Mouse (Mus musculus) midbrain, embryonic 12.5 days (tissue): ENCODE measurements around the gene Zc2hc1b. TPM values are rescaled to one million over a fixed set of nuclear protein-coding genes. Genes with fewer than 3 reads are reported as not detected.
A peak's percentile ranks its signal among the peaks of the same experiment; 100 is the strongest.
"Not testable (repeated sequence)": the region's sequence is repeated elsewhere in the genome, so short reads cannot be mapped to it uniquely, and the experiment has no call there.

Source experiments
- ATAC-seq: fragments of 200-750 bp; cut with Nextera tagmentation; 2 replicates; pipeline ENCODE4 v1.8.0; 2017; ENCODE audit warnings: low read depth, moderate TSS enrichment, moderate library complexity; ENCODE audit not compliant: low FRiP score
- H3K27ac ChIP-seq: fragments of 300-500 bp; sonication (generic); replicated peaks from 2 replicates; pipeline ENCODE4 v1.5.1; 2016; ENCODE audit warnings: mild to moderate bottlenecking
- H3K27me3 ChIP-seq: fragments of 300-500 bp; sonication (generic); 2 replicates; pipeline ENCODE4 v1.6.1; 2016; ENCODE audit warnings: mild to moderate bottlenecking
- H3K36me3 ChIP-seq: fragments of 300-500 bp; sonication (generic); 2 replicates; pipeline ENCODE4 v1.6.1; 2016
- H3K4me1 ChIP-seq: fragments of 300-500 bp; sonication (generic); 2 replicates; pipeline ENCODE4 v1.6.1; 2016
- H3K4me2 ChIP-seq: fragments of 300-500 bp; sonication (generic); replicated peaks from 2 replicates; pipeline ENCODE4 v1.6.1; 2016; ENCODE audit warnings: mild to moderate bottlenecking, moderate library complexity
- H3K4me3 ChIP-seq: fragments of 300-500 bp; sonication (generic); 2 replicates; pipeline ENCODE4 v1.5.1; 2016; ENCODE audit warnings: mild to moderate bottlenecking
- H3K9ac ChIP-seq: fragments of 300-500 bp; sonication (generic); replicated peaks from 2 replicates; pipeline ENCODE4 v1.6.1; 2016; ENCODE audit warnings: mild to moderate bottlenecking, moderate library complexity
- H3K9me3 ChIP-seq: fragments of 300-500 bp; sonication (generic); 2 replicates; pipeline ENCODE4 v1.6.1; 2016; ENCODE audit warnings: mild to moderate bottlenecking
- WGBS: fragments of 180-500 bp; shearing (Covaris S2); methylation state at CpG from one replicate; pipeline ENCODE4 v1.1.7; 2016; 5-methylcytosine and 5-hydroxymethylcytosine counted together
- polyA plus RNA-seq: library from polyadenylated mRNA; unstranded; fragments of >200 nt; fragmentation: Nextera tagmentation; extraction: Ambion mirVana; gene quantifications from 2 replicates; pipeline ENCODE4 v1.2.1, GENCODE M21; 2016

The Zc2hc1b gene
- polyA plus RNA-seq, 1 experiment from 2014 or later = not detected

DNA sequence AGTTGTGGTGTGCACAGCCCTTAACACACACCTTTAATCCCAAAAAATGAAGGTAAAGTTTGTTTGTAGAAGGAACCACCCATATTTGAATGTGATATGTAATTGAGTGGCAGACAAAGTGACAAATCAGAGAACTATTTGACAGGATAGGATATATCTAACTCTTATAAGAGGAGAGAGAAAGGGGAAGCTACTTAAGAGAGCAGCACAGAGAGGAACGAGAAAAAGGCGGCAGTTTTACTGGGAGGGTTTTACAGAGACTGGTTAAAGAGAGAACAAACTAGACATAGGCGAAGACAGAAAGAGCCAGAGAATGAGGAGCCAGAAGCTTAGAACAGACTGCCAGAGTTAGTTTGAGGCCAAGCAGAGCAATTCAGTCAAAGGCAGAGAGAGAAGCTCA is 23.0 kb upstream of the Zc2hc1b start:
- 91% methylated on average over 3 of the region's 3 CpGs for WGBS
- no peak overlapping the region for H3K9ac ChIP-seq
- no peak overlapping the region for H3K4me2 ChIP-seq
- H3K27me3 ChIP-seq = no peaks in the 10 kb centered on the region
- no peak overlapping the region for H3K4me3 ChIP-seq
- no peak overlapping the region for H3K27ac ChIP-seq
- H3K9me3 ChIP-seq = no peaks in the 10 kb centered on the region
- no peaks in the 10 kb centered on the region for H3K36me3 ChIP-seq
- H3K4me1 ChIP-seq = no peaks in the 10 kb centered on the region
- no peak for ATAC-seq

DNA sequence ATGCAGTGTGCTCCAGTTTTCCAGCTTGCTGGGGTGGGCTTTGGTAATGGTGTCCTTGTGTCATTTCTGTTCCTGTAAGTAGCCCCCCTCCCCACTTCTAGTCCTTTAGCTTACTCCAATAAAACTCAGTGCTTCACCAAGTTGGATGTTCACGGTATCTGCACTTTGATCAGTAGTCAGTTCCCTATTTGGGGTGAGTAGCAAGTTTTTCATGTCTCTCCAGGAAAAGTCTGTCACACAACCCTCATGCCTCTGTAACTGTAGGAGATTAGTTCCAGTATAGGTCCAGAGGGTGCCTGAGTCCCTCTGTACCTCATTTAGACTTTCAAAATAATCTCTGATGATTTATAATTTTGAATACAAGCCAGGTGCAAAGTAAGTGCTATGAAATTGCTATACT is 21.4 kb upstream of the Zc2hc1b start:
- ATAC-seq = no peak
- Histone ChIP-seq H3K4me3 (no peak overlapping the region), H3K27me3 (no peaks in the 10 kb centered on the region), H3K9me3 (no peaks in the 10 kb centered on the region), H3K9ac (no peak overlapping the region), H3K4me1 (no peaks in the 10 kb centered on the region), H3K4me2 (no peak overlapping the region), H3K36me3 (no peaks in the 10 kb centered on the region), H3K27ac (no peak overlapping the region)
- 91% methylated on average over 1 of the region's 1 CpGs for WGBS

DNA sequence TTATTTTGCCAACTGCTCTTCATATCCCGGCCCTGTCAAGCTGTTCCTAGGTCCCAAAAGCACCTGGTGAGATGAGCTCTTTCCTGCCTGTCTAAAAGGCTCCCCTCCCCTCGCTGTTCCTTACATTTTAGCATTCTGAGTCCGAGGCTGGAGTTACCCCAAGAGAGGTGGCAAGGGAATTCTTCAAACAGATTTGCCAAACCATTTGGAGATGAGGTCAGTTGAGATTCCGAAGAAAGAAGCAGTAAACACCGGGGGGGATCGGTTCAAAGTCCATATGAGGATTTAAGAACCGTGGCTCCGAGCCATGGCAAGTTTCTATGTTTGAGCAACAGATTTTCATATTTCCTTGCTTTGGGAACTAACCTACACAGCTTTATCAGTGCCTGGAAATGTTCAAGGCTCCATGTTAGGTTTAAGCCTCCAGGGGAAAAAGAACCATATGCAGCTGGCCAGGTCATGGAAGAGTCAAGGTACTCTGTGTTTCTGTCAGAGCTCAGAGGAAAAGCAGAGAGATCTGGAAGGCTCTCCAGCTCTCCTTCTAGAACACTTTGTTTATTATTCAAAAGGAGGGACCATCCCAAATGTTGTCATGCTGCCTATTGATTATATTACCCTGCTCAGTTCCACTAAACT is 19.2 kb upstream of the Zc2hc1b start:
- Histone ChIP-seq H3K4me3 (no peak overlapping the region), H3K9me3 (no peaks in the 10 kb centered on the region), H3K4me2 (no peak overlapping the region), H3K4me1 (peaks cover 5% of the 10 kb centered on the region), H3K27ac (no peak overlapping the region), H3K9ac (no peak overlapping the region), H3K27me3 (no peaks in the 10 kb centered on the region), H3K36me3 (no peaks in the 10 kb centered on the region)
- 81% methylated on average over 8 of the region's 8 CpGs for WGBS
- ATAC-seq = no peak

DNA sequence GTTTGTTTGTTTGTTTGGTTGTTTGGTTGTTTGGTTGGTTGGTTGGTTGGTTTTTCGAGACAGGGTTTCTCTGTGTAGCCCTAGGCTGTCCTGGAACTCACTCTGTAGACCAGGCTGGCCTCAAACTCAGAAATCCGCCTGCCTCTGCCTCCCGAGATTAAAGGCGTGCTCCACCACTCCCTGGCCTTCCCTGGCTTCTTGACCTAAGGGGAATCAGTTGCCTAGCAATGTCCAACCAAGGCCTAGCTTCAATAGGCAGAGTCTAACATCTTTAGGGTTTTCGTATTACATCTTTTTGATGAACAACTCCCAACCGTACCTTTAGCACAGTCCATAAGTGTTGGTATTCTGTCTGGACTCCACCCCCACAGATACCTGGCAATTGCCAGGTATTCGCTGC is 15.7 kb upstream of the Zc2hc1b start:
- not testable (repeated sequence) for H3K27me3 ChIP-seq, H3K4me1 ChIP-seq, H3K9me3 ChIP-seq, H3K27ac ChIP-seq, H3K9ac ChIP-seq
- peak; percentile 14 for ATAC-seq
- peak overlapping the region; percentile 62 for H3K4me2 ChIP-seq
- H3K36me3 ChIP-seq = peaks cover 21% of the 10 kb centered on the region
- WGBS = 78% methylated on average over 7 of the region's 7 CpGs
- peak overlapping the region; percentile 95 for H3K4me3 ChIP-seq

DNA sequence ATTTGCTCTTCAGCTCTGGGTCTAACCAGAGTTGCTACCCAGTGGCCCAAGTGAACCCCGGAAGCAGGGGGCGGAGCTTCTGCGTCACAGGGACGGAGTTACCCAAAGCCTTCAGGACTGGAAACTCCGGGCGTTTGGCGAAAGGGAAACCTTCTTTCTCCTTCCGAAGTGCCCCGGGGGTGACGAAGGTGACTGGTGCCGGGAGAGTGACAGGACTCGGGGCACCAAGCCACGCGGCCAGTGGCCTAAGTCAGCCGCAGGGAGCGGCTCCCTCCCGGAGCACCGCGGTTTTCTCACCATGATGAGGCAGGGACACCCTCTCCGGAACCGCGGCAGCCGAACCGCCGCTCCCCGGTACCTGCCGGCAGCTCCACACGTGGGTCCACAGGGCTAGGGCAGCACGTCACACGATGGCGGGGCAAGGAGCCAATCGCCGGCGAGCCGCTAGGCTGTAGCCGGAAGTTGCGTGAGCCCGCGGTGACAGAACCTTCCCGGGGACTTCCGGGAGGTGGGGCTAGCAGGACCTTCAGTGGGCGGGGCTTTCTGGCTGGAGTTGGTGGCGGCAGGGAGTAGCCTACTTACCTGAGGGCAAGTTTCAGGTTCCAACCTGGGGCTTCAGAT is 15.0 kb upstream of the Zc2hc1b start, which contains the start of gene Ltv1:
Gene Ltv1, minus strand, starts transcription at position 438 of the 621 bp plus-strand sequence.
- Histone ChIP-seq H3K4me2 (peak within 1 kb of the TSS; percentile 62), H3K9ac (peak within 1 kb of the TSS; percentile 75), H3K36me3 (peaks cover 25% of the 10 kb centered on the region), H3K27me3 (no peaks in the 10 kb centered on the region), H3K27ac (peak within 1 kb of the TSS; percentile 69), H3K9me3 (no peaks in the 10 kb centered on the region), H3K4me3 (peak within 1 kb of the TSS; percentile 95), H3K4me1 (peaks cover 7% of the 10 kb centered on the region)
- ATAC-seq = peak; percentile 100
- under 1% methylated on average over 43 of the region's 43 CpGs for WGBS

DNA sequence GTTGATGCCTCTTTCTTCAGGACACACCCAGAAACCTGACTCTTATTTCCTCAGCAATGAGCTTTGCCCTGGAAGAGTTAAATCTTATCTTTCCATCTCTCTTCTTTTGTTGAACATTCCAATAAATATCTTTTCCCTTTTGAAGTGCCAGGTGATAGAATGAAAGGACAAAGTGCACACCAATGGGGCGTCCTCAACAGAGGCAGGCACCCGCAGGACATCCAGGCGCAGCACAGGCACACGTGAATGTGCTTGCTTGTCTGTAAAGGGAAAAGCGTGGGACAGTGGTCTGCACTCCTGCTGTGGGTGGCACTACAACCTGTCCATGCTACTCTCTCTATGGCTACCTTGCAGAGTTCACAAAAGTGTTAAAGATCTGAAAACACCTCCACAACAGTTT is 12.1 kb upstream of the Zc2hc1b start:
- WGBS = 96% methylated on average over 5 of the region's 5 CpGs
- Histone ChIP-seq H3K27me3 (no peaks in the 10 kb centered on the region), H3K4me2 (no peak overlapping the region), H3K4me1 (peaks cover 7% of the 10 kb centered on the region), H3K36me3 (peaks cover 49% of the 10 kb centered on the region), H3K9ac (no peak overlapping the region), H3K9me3 (no peaks in the 10 kb centered on the region), H3K4me3 (no peak overlapping the region), H3K27ac (no peak overlapping the region)
- no peak for ATAC-seq

DNA sequence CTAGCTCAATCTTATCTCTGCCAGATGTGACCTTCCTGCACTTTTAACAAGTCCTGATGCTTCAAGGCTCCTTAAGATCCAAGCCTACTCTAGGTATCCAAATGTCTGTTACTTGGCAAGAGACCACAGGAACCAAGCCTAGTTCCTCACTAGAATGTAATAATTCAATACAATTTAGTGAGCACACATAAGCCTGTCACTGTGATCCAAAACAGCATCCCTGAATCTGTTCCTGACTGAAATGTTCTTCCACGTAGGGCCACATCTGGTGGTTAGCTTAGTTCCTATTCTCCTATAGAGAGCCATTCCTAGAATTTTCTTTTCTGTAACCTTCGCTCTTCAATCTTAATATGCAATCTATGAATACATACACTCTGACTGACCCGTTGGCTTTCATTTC is 8.9 kb upstream of the Zc2hc1b start:
- Histone ChIP-seq H3K4me1 (no peaks in the 10 kb centered on the region), H3K27me3 (no peaks in the 10 kb centered on the region), H3K9ac (no peak overlapping the region), H3K36me3 (peaks cover 73% of the 10 kb centered on the region), H3K9me3 (no peaks in the 10 kb centered on the region), H3K27ac (no peak overlapping the region), H3K4me3 (no peak overlapping the region), H3K4me2 (no peak overlapping the region)
- ATAC-seq = no peak
- 98% methylated on average over 3 of the region's 3 CpGs for WGBS

DNA sequence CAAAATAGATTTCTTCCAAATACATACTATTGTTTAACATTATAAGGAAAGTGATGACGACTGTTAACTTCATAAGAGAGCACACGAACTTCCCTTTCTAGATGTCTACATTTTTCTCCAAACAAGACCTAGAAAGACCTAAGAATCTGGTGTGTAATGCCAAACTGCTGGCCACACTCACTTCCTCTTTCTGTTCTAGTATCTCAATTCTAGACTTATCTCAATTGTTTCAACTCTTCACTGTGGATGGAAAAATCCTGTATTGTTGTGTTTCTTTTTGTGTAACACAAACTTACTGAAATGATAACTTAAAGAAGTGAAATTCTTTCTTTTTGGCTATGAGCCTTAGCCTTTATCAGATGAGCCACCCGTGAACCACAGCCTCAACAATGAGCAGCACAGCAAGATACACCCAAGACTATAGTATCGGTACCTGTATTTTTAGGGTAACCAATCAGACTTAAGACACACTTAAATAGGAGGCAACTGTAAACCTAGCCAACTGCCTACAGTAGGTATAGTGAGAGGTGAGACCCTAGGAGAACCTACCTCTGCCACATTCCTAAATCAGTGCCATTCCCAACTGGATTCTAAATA is 6.4 kb upstream of the Zc2hc1b start:
- H3K9me3 ChIP-seq = no peaks in the 10 kb centered on the region
- no peaks in the 10 kb centered on the region for H3K4me1 ChIP-seq
- no peak overlapping the region for H3K4me3 ChIP-seq
- ATAC-seq = no peak
- H3K27me3 ChIP-seq = no peaks in the 10 kb centered on the region
- no peak overlapping the region for H3K9ac ChIP-seq
- H3K27ac ChIP-seq = no peak overlapping the region
- no peak overlapping the region for H3K4me2 ChIP-seq
- 95% methylated on average over 4 of the region's 4 CpGs for WGBS
- peaks cover 82% of the 10 kb centered on the region for H3K36me3 ChIP-seq

DNA sequence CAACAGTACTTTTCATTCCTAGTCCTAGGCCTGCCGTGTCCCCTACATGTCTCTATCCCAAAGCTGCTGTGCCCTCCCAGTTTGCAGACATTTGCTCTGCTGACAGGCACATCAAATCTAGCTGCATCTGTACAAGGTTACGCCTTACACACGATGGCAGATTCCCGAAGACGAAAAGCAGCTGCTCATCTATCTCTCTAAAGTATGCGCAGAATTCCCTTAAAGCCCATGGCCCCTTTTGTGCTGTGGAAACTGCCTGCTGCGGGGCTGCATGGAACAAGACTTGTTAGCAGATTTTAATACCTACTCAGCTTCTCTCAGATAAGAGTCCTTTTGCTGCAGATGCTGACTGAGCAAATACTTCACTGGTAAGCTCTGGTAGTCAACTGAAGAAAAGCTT is 2.4 kb upstream of the Zc2hc1b start:
- Histone ChIP-seq H3K4me3 (no peak overlapping the region), H3K36me3 (peaks cover 85% of the 10 kb centered on the region), H3K9me3 (no peaks in the 10 kb centered on the region), H3K9ac (no peak overlapping the region), H3K4me2 (no peak overlapping the region), H3K27me3 (no peaks in the 10 kb centered on the region), H3K4me1 (no peaks in the 10 kb centered on the region), H3K27ac (no peak overlapping the region)
- ATAC-seq = no peak
- 92% methylated on average over 7 of the region's 7 CpGs for WGBS

DNA sequence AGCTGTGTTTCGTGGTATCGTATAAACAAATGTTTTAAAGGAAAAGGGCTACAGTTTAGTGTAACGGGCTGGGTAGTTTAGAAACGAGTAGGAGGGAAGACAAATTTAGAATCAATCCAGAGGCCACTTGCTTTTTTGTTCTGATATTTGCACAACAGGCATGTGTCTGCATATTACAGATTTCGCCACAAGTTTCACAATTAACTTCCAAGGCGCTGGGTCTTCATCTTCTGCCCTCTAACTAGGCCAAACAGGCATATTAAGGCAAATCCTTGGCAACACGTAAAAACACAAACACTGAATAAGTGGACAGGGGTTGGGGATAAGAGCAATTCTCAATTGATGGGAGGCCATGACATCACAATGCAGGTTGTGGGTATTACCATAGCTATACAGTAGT is 2.0 kb downstream of the Zc2hc1b start:
- no peak for ATAC-seq
- H3K27me3 ChIP-seq = no peaks in the 10 kb centered on the region

DNA sequence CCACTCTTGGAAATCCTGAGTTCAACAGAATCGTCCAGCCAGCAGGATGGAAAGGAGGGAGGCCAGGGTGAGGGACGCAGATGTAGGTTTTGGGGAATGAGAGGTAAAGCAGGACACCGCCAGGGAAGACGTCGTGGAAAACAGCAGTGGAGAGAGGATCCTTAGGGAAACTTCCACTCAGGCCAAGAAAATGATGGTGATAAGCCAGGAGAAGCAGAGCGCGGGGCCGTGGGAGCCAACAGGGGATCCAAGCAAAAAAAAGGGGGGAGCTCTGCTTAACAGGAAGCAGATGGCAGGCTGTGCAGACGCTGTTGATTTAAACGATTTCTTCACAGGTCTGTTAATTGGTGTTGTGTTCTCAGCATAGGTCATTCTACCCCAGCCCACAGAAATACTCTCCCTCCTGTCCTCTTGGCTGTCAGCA is 5.0 kb downstream of the Zc2hc1b start:
- H3K36me3 ChIP-seq = peaks cover 20% of the 10 kb centered on the region
- peaks cover 10% of the 10 kb centered on the region; the same call in 1 of the 2 replicates for H3K4me1 ChIP-seq
- H3K9ac ChIP-seq = no peak overlapping the region
- H3K4me3 ChIP-seq = no peak overlapping the region
- 72% methylated on average over 10 of the region's 10 CpGs for WGBS
- no peak overlapping the region for H3K27ac ChIP-seq
- no peaks in the 10 kb centered on the region for H3K27me3 ChIP-seq
- no peak for ATAC-seq
- no peak overlapping the region for H3K4me2 ChIP-seq
- H3K9me3 ChIP-seq = no peaks in the 10 kb centered on the region

More for the DNA sequence above, 2.0 kb downstream of the Zc2hc1b start:
- Histone ChIP-seq H3K27ac (no peak overlapping the region), H3K9me3 (no peaks in the 10 kb centered on the region), H3K36me3 (peaks cover 50% of the 10 kb centered on the region), H3K4me1 (peaks cover 2% of the 10 kb centered on the region; the same call in 1 of the 2 replicates), H3K4me3 (no peak overlapping the region), H3K4me2 (no peak overlapping the region), H3K9ac (no peak overlapping the region)
- WGBS = 93% methylated on average over 7 of the region's 7 CpGs

DNA sequence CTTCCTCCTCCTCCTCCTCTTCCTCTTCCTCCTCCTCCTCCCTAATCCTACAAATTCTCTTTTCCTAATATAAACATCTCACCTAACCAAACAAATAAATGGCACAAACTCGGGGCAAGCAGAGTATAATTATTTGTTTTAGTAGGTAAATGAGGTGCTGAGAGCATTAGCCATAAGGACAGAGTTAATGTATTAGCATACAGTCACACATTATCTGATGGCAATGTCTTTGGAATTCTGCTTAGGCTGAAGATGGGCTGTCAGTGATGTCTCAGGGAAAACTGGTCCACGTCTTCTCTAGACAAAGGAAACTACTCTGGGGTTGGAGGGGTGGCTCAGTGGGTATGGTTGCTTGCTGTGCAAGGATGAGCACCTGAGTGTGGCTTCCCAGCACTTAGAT is 6.4 kb downstream of the Zc2hc1b start:
- peaks cover 7% of the 10 kb centered on the region for H3K36me3 ChIP-seq
- WGBS = 72% methylated on average over 2 of the region's 2 CpGs
- peaks cover 10% of the 10 kb centered on the region; the same call in 1 of the 2 replicates for H3K4me1 ChIP-seq
- no peak overlapping the region for H3K27ac ChIP-seq
- H3K9me3 ChIP-seq = no peaks in the 10 kb centered on the region
- no peaks in the 10 kb centered on the region for H3K27me3 ChIP-seq
- no peak for ATAC-seq
- no peak overlapping the region for H3K4me2 ChIP-seq
- H3K4me3 ChIP-seq = no peak overlapping the region
- H3K9ac ChIP-seq = no peak overlapping the region
